Mouse (Mus musculus) CD4-positive, CD25-positive, alpha-beta regulatory T cell, adult 2 months (primary cell): ENCODE results near the gene Gm40193.

Experiments used
- DNase-seq: peaks from one replicate; pipeline ENCODE4 v3.0.0-alpha.2; 2012; ENCODE audit warnings: low read depth, low spot score

Gene Gm40193

DNA sequence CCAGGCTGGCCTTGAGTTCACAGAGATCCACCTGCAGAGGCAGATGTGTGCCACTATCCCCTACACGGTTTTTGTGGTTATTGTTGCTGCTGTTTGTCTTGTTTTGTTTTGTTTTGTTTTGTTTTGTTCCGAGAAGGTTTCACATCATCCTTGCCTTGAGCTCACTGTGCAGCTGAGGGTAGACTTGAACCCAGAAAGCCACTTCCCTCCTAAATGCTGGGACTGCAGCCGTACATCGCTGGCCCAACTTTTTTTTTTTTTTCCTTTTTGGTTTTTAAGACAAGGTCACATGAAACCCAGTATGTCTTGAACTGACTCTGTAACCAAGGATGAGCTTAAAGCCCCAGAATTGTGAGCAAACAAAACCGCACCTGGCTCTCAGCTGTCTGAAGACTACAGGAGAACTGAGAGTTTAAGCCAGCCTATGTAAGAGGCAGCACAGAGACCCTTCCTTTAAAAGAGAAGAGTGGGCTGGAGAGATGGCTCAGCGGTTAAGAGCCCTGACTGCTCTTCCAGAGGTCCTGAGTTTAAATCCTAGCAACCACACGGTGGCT, 25.7 kb downstream of the Gm40193 start:
- DNase-seq, result no peak

GRCm38 (mm10) chr11:70506385-70506784, 26.4 kb downstream of the Gm40193 start:
- peak; percentile 86 for DNase-seq

DNA sequence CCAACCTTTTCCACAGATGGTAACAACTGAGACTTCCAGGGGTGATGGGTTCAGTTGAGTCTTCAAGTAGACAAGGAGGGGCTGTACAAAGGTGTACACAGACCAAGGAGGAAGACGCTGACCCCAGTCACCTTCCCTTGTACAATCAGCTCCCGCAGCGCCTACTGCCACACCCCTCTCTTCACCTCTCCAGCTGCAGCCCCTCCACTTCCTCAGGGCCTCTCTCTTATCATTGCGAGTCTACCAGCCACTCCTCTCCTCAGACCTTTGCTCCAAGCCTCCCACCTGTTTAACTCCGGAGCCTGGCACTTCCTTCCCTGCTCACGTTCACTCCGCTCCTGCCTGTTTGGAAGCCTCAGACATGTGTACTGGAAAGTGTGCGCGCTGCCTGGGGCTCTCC, 27.8 kb downstream of the Gm40193 start, which contains the start of gene Tm4sf5:
Gene Tm4sf5 (plus strand): TSS at position 275 of the 400 bp plus-strand sequence.
- no peak for DNase-seq

DNA sequence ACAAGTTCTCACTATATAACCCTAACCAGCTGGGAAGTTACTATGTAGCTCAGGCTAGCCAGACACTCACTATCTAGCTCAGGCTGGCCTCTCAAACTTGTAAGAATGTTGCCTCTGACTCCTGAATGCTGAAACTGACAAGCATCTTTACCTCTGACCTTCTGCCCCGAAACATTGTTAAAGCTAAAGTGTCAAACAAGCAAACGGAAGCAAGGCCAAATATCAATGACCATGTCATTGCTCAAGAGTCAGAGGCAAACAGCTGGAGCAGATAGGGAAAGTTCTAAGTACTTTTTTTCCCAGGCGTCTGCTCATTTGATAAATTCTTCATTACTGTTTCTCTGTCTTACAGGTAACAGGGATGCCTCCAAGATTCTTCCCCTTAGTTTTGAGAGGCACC, 30.7 kb downstream of the Gm40193 start:
- no peak for DNase-seq

DNA sequence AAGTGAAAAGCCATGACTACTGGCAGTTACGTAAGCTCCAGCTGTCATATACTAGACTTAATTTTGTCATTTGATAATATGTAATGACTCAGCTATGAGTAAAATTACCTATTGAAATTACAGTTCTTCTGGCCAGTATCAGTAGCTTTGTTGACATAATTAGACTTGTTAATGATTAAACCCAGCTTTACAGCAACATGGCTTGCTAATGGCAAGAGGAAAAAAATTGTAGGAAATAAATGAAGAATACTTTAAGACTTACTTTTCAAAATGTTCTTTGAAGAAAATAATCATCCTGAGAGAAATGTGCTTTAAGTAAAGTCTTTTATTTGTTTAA, 32.3 kb downstream of the Gm40193 start:
- no peak for DNase-seq

GRCm38 (mm10) chr11:70499566-70500475, 32.9 kb downstream of the Gm40193 start:
- peak; percentile 48 for DNase-seq

DNA sequence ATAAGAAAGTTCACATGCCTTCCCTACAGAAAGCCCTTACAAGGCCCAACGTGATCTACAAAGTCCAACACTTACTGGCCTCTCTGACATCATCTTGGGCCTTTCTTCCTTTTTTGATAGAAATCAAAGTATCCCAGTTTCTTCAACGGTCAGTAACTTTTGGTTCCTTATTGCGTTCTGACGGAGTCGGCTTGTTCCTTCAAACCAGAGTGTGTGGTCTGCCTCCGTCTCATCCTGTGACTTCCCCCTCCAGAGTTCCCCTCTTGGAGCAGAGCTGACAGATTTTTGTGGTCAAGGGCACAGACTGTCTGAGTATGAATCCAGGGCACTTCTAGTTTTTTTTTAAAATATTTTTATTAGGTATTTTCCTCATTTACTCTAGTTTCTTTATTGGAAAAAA, 43.1 kb downstream of the Gm40193 start:
- no peak for DNase-seq

DNA sequence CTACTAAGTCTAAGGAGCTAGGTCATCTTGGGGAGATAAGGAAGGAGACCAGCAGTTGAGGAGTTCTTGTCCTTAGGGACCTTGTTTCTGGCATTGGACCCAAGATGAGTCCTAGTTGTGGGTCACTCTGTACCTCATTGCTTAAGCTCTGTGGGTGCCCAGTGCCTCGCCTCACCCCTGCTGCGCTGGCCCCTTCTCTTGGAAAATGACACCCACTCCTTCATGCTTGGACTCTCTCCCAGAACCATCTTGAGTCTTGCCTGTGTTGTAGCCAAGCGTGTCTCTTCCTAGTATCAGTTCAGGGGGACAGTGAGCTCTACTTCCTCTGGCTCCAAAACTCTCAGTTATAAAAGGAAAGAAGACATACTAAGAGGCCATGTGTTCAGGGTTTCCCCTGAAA, 43.6 kb downstream of the Gm40193 start:
- no peak for DNase-seq

DNA sequence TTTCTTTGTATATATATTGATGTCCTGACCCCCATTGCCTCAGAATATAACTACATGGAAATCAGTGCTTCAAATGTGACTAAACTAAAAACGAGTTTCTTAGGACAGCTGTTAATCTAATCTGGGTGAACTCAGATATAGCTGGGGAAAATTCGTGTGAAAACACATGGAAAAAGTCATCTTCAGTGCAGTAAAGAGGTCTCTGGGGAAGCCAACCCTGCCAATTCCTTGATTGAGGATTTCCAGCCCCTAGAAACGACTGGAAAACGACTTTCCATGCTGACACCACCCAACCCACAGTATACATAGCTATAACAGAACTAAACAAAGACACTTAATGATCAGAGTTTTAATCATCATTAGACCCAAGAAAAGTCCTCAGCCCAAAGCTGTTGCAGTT, 44.9 kb downstream of the Gm40193 start:
- no peak for DNase-seq

DNA sequence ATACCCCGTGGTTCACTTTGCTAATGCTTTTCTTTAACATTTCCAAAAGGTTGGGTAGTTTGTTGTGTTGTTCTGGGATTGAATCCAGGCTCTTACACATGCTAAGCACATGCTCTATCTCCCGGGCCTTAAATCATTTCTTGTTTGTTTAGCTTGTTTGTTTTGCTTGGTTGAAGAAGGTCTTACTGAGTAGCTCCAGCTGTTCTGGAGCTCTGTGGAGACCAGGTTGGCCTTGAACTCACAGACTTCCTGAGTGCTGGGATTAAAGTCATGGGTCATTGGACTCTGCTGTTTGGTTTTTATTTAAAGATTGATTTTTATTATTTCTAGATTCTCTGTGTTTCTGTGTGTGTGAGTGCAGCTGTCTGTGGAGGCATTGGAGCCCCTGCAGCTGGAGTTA, 47.2 kb downstream of the Gm40193 start:
- no peak for DNase-seq
